Mouse (Mus musculus): ENCODE results near the gene Rnase9. TPM values are rescaled to one million over a fixed set of nuclear protein-coding genes. Genes with fewer than 3 reads are reported as not detected.

The Rnase9 gene
- polyA plus RNA-seq, 1 experiment from 2014 or later, result not detected

DNA sequence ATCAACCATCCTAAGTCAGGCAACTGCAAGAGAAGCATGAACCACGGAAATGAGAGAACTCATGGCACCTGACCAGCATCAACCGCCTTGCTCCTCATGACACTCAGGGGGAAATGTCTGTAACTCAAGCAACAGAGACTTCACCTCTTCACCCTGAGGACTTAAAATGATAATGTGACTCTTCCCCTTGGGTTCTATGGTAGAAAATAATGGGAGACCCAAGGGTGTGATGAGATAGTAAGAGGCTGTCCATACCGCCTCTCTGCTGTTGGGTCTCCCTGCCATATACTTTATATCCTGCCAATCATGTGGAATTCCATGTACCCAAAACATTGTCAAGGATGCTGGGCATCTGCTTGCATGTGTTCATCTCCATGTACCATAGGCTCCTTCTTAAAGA is 32.7 kb upstream of the Rnase9 start, which contains the start of gene Olfr750:
Gene Olfr750, minus strand, starts transcription at position 101 of the 400 bp plus-strand sequence.
- no peak for DNase-seq (ENCODE audit: low spot score)
- H3K27ac ChIP-seq, result no peak within 1 kb of the TSS

DNA sequence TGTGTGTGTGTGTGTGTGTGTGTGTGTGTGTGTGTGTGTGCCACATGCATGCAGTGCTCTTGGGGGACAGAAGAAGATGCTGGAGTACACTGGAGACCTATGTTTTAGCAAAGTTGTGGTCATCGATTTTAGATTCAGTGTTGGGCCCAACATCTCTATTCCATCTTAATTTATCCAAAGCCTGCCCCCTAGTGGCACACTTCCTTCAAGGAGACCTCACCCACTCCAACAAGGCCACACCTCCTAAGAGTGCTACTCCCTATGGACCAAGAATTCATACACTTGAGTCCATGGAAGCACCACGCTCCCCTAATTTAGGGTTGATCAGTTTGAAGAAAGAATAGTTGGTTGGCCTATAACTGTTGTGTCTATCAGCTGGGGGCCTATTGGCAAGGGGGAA is 27.9 kb upstream of the Rnase9 start:
- peak; percentile 58 for DNase-seq (ENCODE audit: low spot score)
- H3K9me3 ChIP-seq (replicated peaks; ENCODE audit: low read length), result no peaks in the 10 kb centered on the region

More for the DNA sequence above, 32.7 kb upstream of the Rnase9 start, which contains the start of gene Olfr750:
- WGBS, result 84% methylated on average over 3 of the region's 3 CpGs
- H3K36me3 ChIP-seq (ENCODE audit: insufficient read depth, low read length), result no peaks in the 10 kb centered on the region
- H3K4me3 ChIP-seq (replicated peaks; ENCODE audit: low read depth, low read length), result no peak within 1 kb of the TSS
- H3K4me2 ChIP-seq (ENCODE audit: low read length), result no peak within 1 kb of the TSS
- TF ChIP-seq CTCF (IDR thresholded peaks at IDR 0.05; ENCODE audit: low read depth), result no peak
- no peaks in the 10 kb centered on the region for H3K27me3 ChIP-seq (ENCODE audit: insufficient read depth, low read length)
- no peak within 1 kb of the TSS for H3K9ac ChIP-seq (ENCODE audit: low read depth, low read length)
- no peak for ATAC-seq (replicated peaks; ENCODE audit: low FRiP score, low read depth)
- H3K9me3 ChIP-seq (replicated peaks; ENCODE audit: low read length), result no peaks in the 10 kb centered on the region
- no peaks in the 10 kb centered on the region for H3K4me1 ChIP-seq (replicated peaks; ENCODE audit: insufficient read depth, low read length)

DNA sequence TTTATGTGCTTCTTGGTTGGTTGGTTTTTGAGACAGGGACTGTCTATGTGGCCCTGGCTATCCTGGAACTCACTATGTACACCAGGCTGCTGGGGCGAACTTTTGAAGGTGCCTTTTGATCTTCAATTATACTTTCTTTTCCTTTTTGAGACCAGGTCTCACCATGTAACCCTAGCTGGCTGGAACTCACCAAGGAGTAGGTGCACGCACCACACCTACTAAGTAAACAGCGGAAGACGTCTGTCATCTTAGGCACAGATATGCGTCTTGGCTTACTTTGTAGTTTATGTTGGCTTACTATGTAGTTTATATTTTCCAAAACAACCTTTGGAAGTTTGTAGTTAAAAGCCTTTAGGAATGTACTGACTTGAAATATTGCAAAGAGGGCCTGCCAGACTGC is 27.3 kb upstream of the Rnase9 start:
- 60% methylated on average over 5 of the region's 5 CpGs for WGBS
- ATAC-seq (replicated peaks; ENCODE audit: low FRiP score, low read depth) (no peak), DNase-seq (ENCODE audit: low spot score) (peak; percentile 77)
- Histone ChIP-seq H3K4me3 (replicated peaks; ENCODE audit: low read depth, low read length) (no peak overlapping the region), H3K9ac (ENCODE audit: low read depth, low read length) (no peak overlapping the region), H3K9me3 (replicated peaks; ENCODE audit: low read length) (no peaks in the 10 kb centered on the region), H3K36me3 (ENCODE audit: insufficient read depth, low read length) (no peaks in the 10 kb centered on the region), H3K4me1 (replicated peaks; ENCODE audit: insufficient read depth, low read length) (peaks cover 8% of the 10 kb centered on the region; the same call in 1 of the 2 replicates), H3K27me3 (ENCODE audit: insufficient read depth, low read length) (no peaks in the 10 kb centered on the region), H3K27ac (no peak overlapping the region), H3K4me2 (ENCODE audit: low read length) (no peak overlapping the region)
- no peak for TF ChIP-seq CTCF (IDR thresholded peaks at IDR 0.05; ENCODE audit: low read depth)

More for the DNA sequence above, 27.9 kb upstream of the Rnase9 start:
- 92% methylated on average over 2 of the region's 2 CpGs for WGBS
- Histone ChIP-seq H3K4me3 (replicated peaks; ENCODE audit: low read depth, low read length) (no peak overlapping the region), H3K27ac (no peak overlapping the region), H3K27me3 (ENCODE audit: insufficient read depth, low read length) (no peaks in the 10 kb centered on the region), H3K36me3 (ENCODE audit: insufficient read depth, low read length) (no peaks in the 10 kb centered on the region), H3K9ac (ENCODE audit: low read depth, low read length) (no peak overlapping the region), H3K4me1 (replicated peaks; ENCODE audit: insufficient read depth, low read length) (peaks cover 8% of the 10 kb centered on the region; the same call in 1 of the 2 replicates), H3K4me2 (ENCODE audit: low read length) (no peak overlapping the region)
- TF ChIP-seq CTCF (IDR thresholded peaks at IDR 0.05; ENCODE audit: low read depth), result peak; percentile 53
- ATAC-seq (replicated peaks; ENCODE audit: low FRiP score, low read depth), result no peak

DNA sequence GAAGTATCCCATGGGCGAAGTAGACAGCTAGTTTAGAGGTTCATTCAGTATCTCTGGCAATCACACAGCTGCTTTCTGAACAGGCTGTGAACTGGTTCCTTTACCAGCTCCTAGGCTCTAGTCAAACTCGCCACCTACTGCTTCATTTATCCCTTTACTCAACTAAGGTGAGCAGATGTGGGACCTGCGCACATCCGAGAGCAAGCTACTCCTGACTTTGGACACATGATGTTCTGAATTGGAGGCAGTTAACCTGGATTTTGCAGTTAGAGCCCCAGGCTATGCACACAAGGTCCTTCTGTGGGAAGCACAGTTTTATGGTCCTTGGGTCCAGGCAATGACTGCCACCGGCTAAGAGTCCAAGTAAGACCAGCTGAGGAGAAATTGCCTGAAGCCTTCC is 19.1 kb upstream of the Rnase9 start:
- Histone ChIP-seq H3K36me3 (ENCODE audit: insufficient read depth, low read length) (no peaks in the 10 kb centered on the region), H3K27me3 (ENCODE audit: insufficient read depth, low read length) (no peaks in the 10 kb centered on the region), H3K27ac (no peak overlapping the region), H3K9ac (ENCODE audit: low read depth, low read length) (no peak overlapping the region), H3K9me3 (replicated peaks; ENCODE audit: low read length) (no peaks in the 10 kb centered on the region), H3K4me2 (ENCODE audit: low read length) (no peak overlapping the region), H3K4me1 (replicated peaks; ENCODE audit: insufficient read depth, low read length) (peaks cover 6% of the 10 kb centered on the region; the same call in 1 of the 2 replicates), H3K4me3 (replicated peaks; ENCODE audit: low read depth, low read length) (no peak overlapping the region)
- TF ChIP-seq CTCF (IDR thresholded peaks at IDR 0.05; ENCODE audit: low read depth), result no peak
- ATAC-seq (replicated peaks; ENCODE audit: low FRiP score, low read depth) (no peak), DNase-seq (ENCODE audit: low spot score) (no peak)
- 85% methylated on average over 5 of the region's 5 CpGs for WGBS

DNA sequence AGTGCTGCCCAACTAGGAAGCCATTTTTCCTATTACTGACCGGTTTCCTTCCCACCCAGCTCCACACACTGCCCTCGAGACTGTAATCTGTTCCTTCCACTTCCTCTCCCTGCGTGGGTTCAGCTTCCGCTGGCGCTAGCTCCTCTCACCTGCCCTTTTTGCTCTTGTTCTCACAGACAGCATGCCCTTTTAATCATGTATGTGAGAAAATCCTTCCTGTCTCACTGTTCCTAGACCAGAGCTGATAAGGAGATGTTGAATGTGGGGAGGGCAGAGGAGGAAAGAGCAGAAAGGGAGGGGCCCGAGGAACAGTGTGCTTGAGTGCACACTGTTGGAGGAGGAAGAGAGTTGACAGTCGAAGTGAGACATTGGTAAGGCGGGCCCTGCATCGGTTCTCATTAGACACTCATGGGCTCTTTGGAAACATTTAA is 15.7 kb upstream of the Rnase9 start, which contains the start of gene Rnase12:
Gene Rnase12, minus strand, starts transcription at position 261 of the 431 bp plus-strand sequence.
- 25% methylated on average over 9 of the region's 9 CpGs for WGBS
- Histone ChIP-seq H3K4me1 (replicated peaks; ENCODE audit: insufficient read depth, low read length) (peaks cover 12% of the 10 kb centered on the region; the same call in 1 of the 2 replicates), H3K36me3 (ENCODE audit: insufficient read depth, low read length) (no peaks in the 10 kb centered on the region), H3K9me3 (replicated peaks; ENCODE audit: low read length) (no peaks in the 10 kb centered on the region), H3K4me2 (ENCODE audit: low read length) (peak within 1 kb of the TSS; percentile 34), H3K27ac (peak within 1 kb of the TSS; percentile 36; the same call in 1 of the 2 replicates), H3K9ac (ENCODE audit: low read depth, low read length) (0 out of 2 replicates have a peak within 1 kb of the TSS, but pooled peaks have one; percentile 13), H3K27me3 (ENCODE audit: insufficient read depth, low read length) (no peaks in the 10 kb centered on the region), H3K4me3 (replicated peaks; ENCODE audit: low read depth, low read length) (0 out of 2 replicates have a peak within 1 kb of the TSS, but pooled peaks have one; percentile 7)
- DNase-seq (ENCODE audit: low spot score) (peak; percentile 60), ATAC-seq (replicated peaks; ENCODE audit: low FRiP score, low read depth) (0 out of 2 replicates have a peak, but pooled peaks have one; percentile 38)
- TF ChIP-seq CTCF (IDR thresholded peaks at IDR 0.05; ENCODE audit: low read depth), result no peak

DNA sequence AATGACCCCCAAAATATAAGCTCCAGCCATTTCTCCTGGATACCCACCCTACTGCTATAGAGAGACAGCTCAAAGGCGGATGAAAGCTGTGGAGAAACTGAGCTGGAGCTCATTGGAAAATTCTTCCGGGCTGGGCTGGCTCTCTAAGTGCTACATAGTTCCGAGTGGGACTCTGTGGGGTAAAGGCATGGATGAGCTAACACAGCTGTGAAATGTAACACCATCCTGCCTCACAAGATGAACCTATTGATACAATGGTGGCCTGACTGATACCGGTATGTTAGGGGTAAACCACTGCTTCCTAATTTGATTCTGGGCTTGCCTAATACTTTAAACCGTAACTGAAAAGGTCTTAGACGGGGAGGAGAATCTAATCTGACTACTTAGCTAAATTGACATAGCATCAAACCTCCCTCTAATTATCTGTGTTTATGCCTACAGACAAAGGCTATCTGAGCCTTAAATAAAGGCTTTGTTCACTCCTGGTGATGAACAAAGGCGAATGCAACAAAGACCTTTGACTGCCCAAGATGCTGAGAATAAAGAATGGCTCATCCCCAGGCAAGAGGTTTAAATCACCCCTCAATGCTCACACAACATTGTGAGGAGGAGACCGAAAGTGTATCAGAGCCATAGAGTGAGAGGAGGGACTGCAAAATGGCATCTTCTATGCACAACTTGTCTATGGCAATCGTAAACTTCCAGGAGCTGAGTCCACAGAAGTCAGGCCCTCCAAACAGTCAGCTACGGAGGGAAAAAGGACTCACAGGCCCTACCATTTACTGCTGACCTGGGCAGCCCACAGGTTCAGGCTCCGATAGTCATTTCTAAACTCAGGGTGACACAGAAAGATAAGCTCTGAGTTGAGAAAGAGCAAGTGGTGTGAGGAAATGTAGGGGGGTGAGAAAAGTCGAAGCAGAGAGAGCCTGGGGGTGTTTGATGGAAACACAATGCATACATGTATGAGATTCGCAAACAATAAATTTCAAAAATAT is 12.9 kb upstream of the Rnase9 start:
- no peak overlapping the region for H3K4me2 ChIP-seq (ENCODE audit: low read length)
- H3K27me3 ChIP-seq (ENCODE audit: insufficient read depth, low read length), result no peaks in the 10 kb centered on the region
- no peak overlapping the region for H3K9ac ChIP-seq (ENCODE audit: low read depth, low read length)
- H3K36me3 ChIP-seq (ENCODE audit: insufficient read depth, low read length), result no peaks in the 10 kb centered on the region
- no peak overlapping the region for H3K4me3 ChIP-seq (replicated peaks; ENCODE audit: low read depth, low read length)
- DNase-seq (ENCODE audit: low spot score), result peak; percentile 41
- no peak for ATAC-seq (replicated peaks; ENCODE audit: low FRiP score, low read depth)
- H3K9me3 ChIP-seq (replicated peaks; ENCODE audit: low read length), result no peaks in the 10 kb centered on the region
- H3K4me1 ChIP-seq (replicated peaks; ENCODE audit: insufficient read depth, low read length), result peaks cover 12% of the 10 kb centered on the region; the same call in 1 of the 2 replicates
- no peak overlapping the region for H3K27ac ChIP-seq
- 64% methylated on average over 13 of the region's 13 CpGs for WGBS
- TF ChIP-seq CTCF (IDR thresholded peaks at IDR 0.05; ENCODE audit: low read depth), result no peak
